Mouse (Mus musculus) intestine, embryonic 16.5 days (tissue): ENCODE measurements around the gene Ltbp1. TPM values are rescaled to one million over a fixed set of nuclear protein-coding genes. Genes with fewer than 3 reads are reported as not detected.

ENCODE experiments used
- ATAC-seq: fragments of 200-750 bp; cut with Nextera tagmentation; 2 replicates; pipeline ENCODE4 v1.8.0; 2017; ENCODE audit warnings: moderate TSS enrichment, moderate library complexity
- H3K27ac ChIP-seq: fragments of 300-500 bp; sonication (generic); 2 replicates; pipeline ENCODE4 v1.5.1; 2014; ENCODE audit warnings: mild to moderate bottlenecking, low read length
- H3K27me3 ChIP-seq: fragments of 300-500 bp; sonication (generic); replicated peaks from 2 replicates; pipeline ENCODE4 v1.6.1; 2014; ENCODE audit warnings: low read length, control low read depth, mixed read lengths; ENCODE audit not compliant: control insufficient read depth, insufficient read depth
- H3K36me3 ChIP-seq: fragments of 300-500 bp; sonication (generic); 2 replicates; pipeline ENCODE4 v1.6.1; 2014; ENCODE audit warnings: low read length, control low read depth; ENCODE audit not compliant: control insufficient read depth, insufficient read depth
- H3K4me1 ChIP-seq: fragments of 300-500 bp; sonication (generic); 2 replicates; pipeline ENCODE4 v1.6.1; 2014; ENCODE audit warnings: low read length, control low read depth, mixed read lengths; ENCODE audit not compliant: control insufficient read depth, insufficient read depth
- H3K4me2 ChIP-seq: fragments of 300-500 bp; sonication (generic); 2 replicates; pipeline ENCODE4 v1.6.1; 2014; ENCODE audit warnings: low read depth, low read length, control low read depth
- H3K4me3 ChIP-seq: fragments of 300-500 bp; sonication (generic); 2 replicates; pipeline ENCODE4 v1.5.1; 2014; ENCODE audit warnings: mild to moderate bottlenecking, low read length
- H3K9ac ChIP-seq: fragments of 300-500 bp; sonication (generic); 2 replicates; pipeline ENCODE4 v1.6.1; 2014; ENCODE audit warnings: low read depth, low read length
- H3K9me3 ChIP-seq: fragments of 300-500 bp; sonication (generic); 2 replicates; pipeline ENCODE4 v1.6.1; 2016; ENCODE audit warnings: low read length, control low read depth; ENCODE audit not compliant: control insufficient read depth
- WGBS: fragments of 180-500 bp; shearing (Covaris S2); extraction: QIAGEN DNeasy Blood & Tissue Kit; methylation state at CpG from one replicate; pipeline ENCODE4 v1.1.7; 2014; 5-methylcytosine and 5-hydroxymethylcytosine counted together
- polyA plus RNA-seq: library from polyadenylated mRNA; unstranded; fragments of >200 nt; fragmentation: Nextera tagmentation; extraction: Ambion mirVana; gene quantifications from 2 replicates; pipeline ENCODE4 v1.2.1, GENCODE M21; 2015

Ltbp1 gene
- polyA plus RNA-seq, 1 experiment from 2014 or later = 12.2 TPM

- no peak overlapping the region for H3K9ac ChIP-seq
- H3K36me3 ChIP-seq = no peaks in the 10 kb centered on the region
- no peaks in the 10 kb centered on the region for H3K9me3 ChIP-seq
- no peak overlapping the region for H3K4me3 ChIP-seq
- H3K4me1 ChIP-seq = no peaks in the 10 kb centered on the region
- WGBS = 51% methylated on average over 3 of the region's 3 CpGs
- H3K4me2 ChIP-seq = no peak overlapping the region
- peak; percentile 71 for ATAC-seq
- H3K27ac ChIP-seq = no peak overlapping the region
- H3K27me3 ChIP-seq = no peaks in the 10 kb centered on the region
Measured at GRCm38 (mm10) chr17:75093563-75093962, 88.2 kb downstream of the Ltbp1 start.

- H3K36me3 ChIP-seq = no peaks in the 10 kb centered on the region
- no peaks in the 10 kb centered on the region for H3K4me1 ChIP-seq
- no peak overlapping the region for H3K4me2 ChIP-seq
- H3K9me3 ChIP-seq = no peaks in the 10 kb centered on the region
- no peak overlapping the region for H3K4me3 ChIP-seq
- H3K27me3 ChIP-seq = no peaks in the 10 kb centered on the region
- H3K9ac ChIP-seq = no peak overlapping the region
- H3K27ac ChIP-seq = no peak overlapping the region
- 90% methylated on average over 9 of the region's 9 CpGs for WGBS
- no peak for ATAC-seq
Measured at GRCm38 (mm10) chr17:75094591-75094990, 89.2 kb downstream of the Ltbp1 start.

- no peaks in the 10 kb centered on the region for H3K9me3 ChIP-seq
- H3K36me3 ChIP-seq = no peaks in the 10 kb centered on the region
- no peak for ATAC-seq
- no peak overlapping the region for H3K4me2 ChIP-seq
- H3K27ac ChIP-seq = no peak overlapping the region
- WGBS = 60% methylated on average over 7 of the region's 7 CpGs
- no peaks in the 10 kb centered on the region for H3K27me3 ChIP-seq
- H3K4me3 ChIP-seq = no peak overlapping the region
- no peak overlapping the region for H3K9ac ChIP-seq
- H3K4me1 ChIP-seq = no peaks in the 10 kb centered on the region
Measured at GRCm38 (mm10) chr17:75096727-75097126, 91.4 kb downstream of the Ltbp1 start.

- no peaks in the 10 kb centered on the region for H3K27me3 ChIP-seq
- no peak overlapping the region for H3K4me2 ChIP-seq
- no peaks in the 10 kb centered on the region for H3K36me3 ChIP-seq
- WGBS = 71% methylated on average over 3 of the region's 3 CpGs
- no peak for ATAC-seq
- H3K9me3 ChIP-seq = no peaks in the 10 kb centered on the region
- H3K9ac ChIP-seq = no peak overlapping the region
- no peak overlapping the region for H3K27ac ChIP-seq
- no peaks in the 10 kb centered on the region for H3K4me1 ChIP-seq
- no peak overlapping the region for H3K4me3 ChIP-seq
Measured at GRCm38 (mm10) chr17:75097367-75097766, 92.0 kb downstream of the Ltbp1 start.

GRCm38 (mm10) chr17:75101215-75101614 lies 95.8 kb downstream of the Ltbp1 start:
- Histone ChIP-seq H3K9me3 (no peaks in the 10 kb centered on the region), H3K4me3 (no peak overlapping the region), H3K4me2 (no peak overlapping the region), H3K27ac (no peak overlapping the region), H3K36me3 (no peaks in the 10 kb centered on the region), H3K9ac (no peak overlapping the region), H3K27me3 (no peaks in the 10 kb centered on the region), H3K4me1 (no peaks in the 10 kb centered on the region)
- WGBS = 78% methylated on average over 4 of the region's 4 CpGs
- ATAC-seq = no peak

- WGBS = 89% methylated on average over 8 of the region's 8 CpGs
- Histone ChIP-seq H3K9me3 (no peaks in the 10 kb centered on the region), H3K4me3 (no peak overlapping the region), H3K27me3 (no peaks in the 10 kb centered on the region), H3K36me3 (no peaks in the 10 kb centered on the region), H3K9ac (no peak overlapping the region), H3K4me2 (no peak overlapping the region), H3K27ac (no peak overlapping the region), H3K4me1 (no peaks in the 10 kb centered on the region)
- ATAC-seq = no peak
Measured at GRCm38 (mm10) chr17:75101994-75102393, 96.6 kb downstream of the Ltbp1 start.

- no peak overlapping the region for H3K27ac ChIP-seq
- 80% methylated on average over 7 of the region's 7 CpGs for WGBS
- peaks cover 5% of the 10 kb centered on the region for H3K4me1 ChIP-seq
- H3K9ac ChIP-seq = no peak overlapping the region
- H3K4me3 ChIP-seq = no peak overlapping the region
- ATAC-seq = no peak
- H3K27me3 ChIP-seq = no peaks in the 10 kb centered on the region
- H3K4me2 ChIP-seq = no peak overlapping the region
- no peaks in the 10 kb centered on the region for H3K9me3 ChIP-seq
- no peaks in the 10 kb centered on the region for H3K36me3 ChIP-seq
Measured at GRCm38 (mm10) chr17:75107412-75107811, 102.0 kb downstream of the Ltbp1 start.

GRCm38 (mm10) chr17:75107879-75108278 lies 102.5 kb downstream of the Ltbp1 start:
- no peak overlapping the region for H3K27ac ChIP-seq
- H3K27me3 ChIP-seq = no peaks in the 10 kb centered on the region
- H3K36me3 ChIP-seq = no peaks in the 10 kb centered on the region
- peaks cover 5% of the 10 kb centered on the region for H3K4me1 ChIP-seq
- 78% methylated on average over 5 of the region's 5 CpGs for WGBS
- no peak overlapping the region for H3K4me3 ChIP-seq
- H3K9ac ChIP-seq = no peak overlapping the region
- ATAC-seq = no peak
- no peaks in the 10 kb centered on the region for H3K9me3 ChIP-seq
- H3K4me2 ChIP-seq = no peak overlapping the region

GRCm38 (mm10) chr17:75109081-75109716 lies 103.8 kb downstream of the Ltbp1 start:
- 0 out of 2 replicates have a peak, but pooled peaks have one; percentile 21 for ATAC-seq
- no peak overlapping the region for H3K27ac ChIP-seq
- no peaks in the 10 kb centered on the region for H3K27me3 ChIP-seq
- no peak overlapping the region for H3K4me3 ChIP-seq
- H3K4me2 ChIP-seq = no peak overlapping the region
- peaks cover 5% of the 10 kb centered on the region for H3K4me1 ChIP-seq
- no peaks in the 10 kb centered on the region for H3K36me3 ChIP-seq
- WGBS = 57% methylated on average over 5 of the region's 5 CpGs
- H3K9me3 ChIP-seq = no peaks in the 10 kb centered on the region
- H3K9ac ChIP-seq = no peak overlapping the region
